Mouse (Mus musculus): Measurements from ENCODE around the gene Sart3. TPM values are rescaled to one million over a fixed set of nuclear protein-coding genes. Genes with fewer than 3 reads are reported as not detected.
"Not testable (repeated sequence)": the region's sequence is repeated elsewhere in the genome, so short reads cannot be mapped to it uniquely, and the experiment has no call there.

Sart3 gene
- polyA plus RNA-seq, 1 experiment from 2014 or later: 63.4 TPM

DNA sequence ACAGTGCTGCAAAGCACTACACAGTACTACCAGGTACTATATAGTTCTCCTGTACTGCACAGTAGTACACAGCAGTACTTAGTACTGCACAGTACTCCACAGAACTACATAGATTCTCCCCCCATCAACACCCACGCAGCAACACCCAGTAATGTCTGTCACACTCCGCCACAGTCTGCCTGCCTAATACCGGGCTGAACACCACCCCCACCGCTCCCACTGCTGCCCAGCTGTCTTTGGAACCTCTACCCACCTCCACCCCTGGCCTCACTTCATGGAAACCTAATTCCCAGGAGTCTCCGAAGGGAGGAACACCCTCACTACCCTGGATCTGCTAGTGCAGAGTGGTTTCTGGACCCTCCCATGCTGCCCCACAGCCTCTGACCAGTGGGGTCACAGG, 8.5 kb upstream of the Sart3 start:
- DNase-seq (ENCODE audit: low read depth, low spot score): no peak
- TF ChIP-seq CTCF (IDR thresholded peaks at IDR 0.05): no peak
- ChIA-PET CTCF (no interaction called here), POLR2A (no interaction called here)
- ATAC-seq: no peak
- in situ Hi-C loops (cut with MboI; ENCODE audit: low pct_unique_long_range_greater_than_20kb): no loop called here
- H3K27me3 ChIP-seq: no peaks in the 10 kb centered on the region

DNA sequence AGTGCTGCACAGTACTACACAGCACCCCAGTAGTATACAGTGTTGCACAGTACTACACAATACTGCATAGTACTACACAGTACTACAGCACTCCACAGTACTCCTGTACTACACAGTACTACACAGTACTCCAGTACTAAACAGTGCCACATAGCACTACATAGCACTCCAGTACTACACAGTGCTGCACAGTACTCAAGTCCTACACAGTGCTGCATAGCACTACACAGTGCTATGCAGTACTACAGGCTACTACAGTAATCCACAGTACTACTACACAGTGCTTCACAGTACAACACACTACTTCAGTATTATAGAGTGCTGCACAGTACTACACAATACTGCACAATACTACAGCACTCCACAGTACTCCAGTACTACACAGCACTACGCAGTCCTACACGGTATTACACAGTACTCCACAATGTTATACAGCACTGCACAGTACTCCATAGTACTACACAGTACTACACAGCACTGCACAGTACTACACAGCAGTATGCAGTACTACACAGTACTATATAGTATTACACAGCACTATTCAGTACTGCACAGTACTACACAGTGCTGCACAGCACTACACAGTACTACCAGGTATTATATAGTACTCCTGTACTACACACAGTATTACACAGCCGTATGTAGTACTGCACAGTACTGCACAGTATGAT, 7.9 kb upstream of the Sart3 start:
- ATAC-seq (no peak), DNase-seq (ENCODE audit: low read depth, low spot score) (no peak)
- POLR2A ChIA-PET: no interaction called here
- in situ Hi-C loops (cut with MboI; ENCODE audit: low pct_unique_long_range_greater_than_20kb): no loop called here
- H3K27me3 ChIP-seq: no peaks in the 10 kb centered on the region
- no peak for TF ChIP-seq CTCF (IDR thresholded peaks at IDR 0.05)
- CTCF ChIA-PET: no interaction called here

DNA sequence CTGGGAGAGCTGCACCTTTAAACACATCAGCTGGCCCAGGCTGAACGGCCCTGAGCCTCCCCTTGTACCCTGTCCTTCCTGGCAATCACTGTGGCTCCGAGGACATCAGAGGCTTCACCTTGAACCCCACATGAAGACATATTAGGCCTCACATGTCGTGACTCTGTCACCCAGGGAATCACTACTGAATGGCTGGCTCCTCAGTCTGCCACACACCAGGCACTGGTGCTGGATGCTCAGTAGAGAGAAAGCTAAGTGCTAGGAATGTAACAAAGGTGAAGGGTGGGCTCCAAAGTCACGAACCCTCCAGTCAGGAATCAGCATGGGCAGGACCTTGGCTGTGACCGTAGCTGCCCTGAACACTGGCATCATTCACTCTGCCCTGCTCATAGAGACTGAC, 7.3 kb upstream of the Sart3 start:
- in situ Hi-C loops (cut with MboI; ENCODE audit: low pct_unique_long_range_greater_than_20kb): loop anchor here (5.0 kb wide), 1 partner anchor 33 kb away; no protein-coding TSS in a partner anchor
- TF ChIP-seq CTCF (IDR thresholded peaks at IDR 0.05): no peak
- ChIA-PET POLR2A (no interaction called here), CTCF (no interaction called here)
- ATAC-seq (no peak), DNase-seq (ENCODE audit: low read depth, low spot score) (no peak)
- no peaks in the 10 kb centered on the region for H3K27me3 ChIP-seq

DNA sequence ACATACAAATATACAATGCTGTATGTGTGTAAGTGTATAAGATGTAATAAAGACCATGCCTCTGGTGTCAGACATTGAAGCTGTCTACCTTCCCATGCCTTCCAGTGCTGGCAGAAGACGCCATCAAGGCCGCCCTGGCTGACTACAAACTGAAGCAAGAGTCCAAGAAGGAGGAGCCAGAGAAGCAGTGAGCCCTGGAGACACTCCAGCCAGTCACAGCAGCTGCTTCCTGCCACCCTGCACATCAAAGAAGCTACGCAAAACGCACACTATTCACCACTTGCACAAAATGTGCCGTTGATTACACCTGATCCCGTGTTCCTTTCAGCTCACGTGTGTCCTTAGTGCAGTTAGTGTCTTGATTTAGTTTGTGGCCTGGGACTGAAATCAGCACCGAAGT, 5.4 kb upstream of the Sart3 start:
- ATAC-seq; POLR2A ChIA-PET; H3K27me3 ChIP-seq; DNase-seq (ENCODE audit: low read depth, low spot score): not testable (repeated sequence)
- in situ Hi-C loops (cut with MboI; ENCODE audit: low pct_unique_long_range_greater_than_20kb): loop anchor here (5.0 kb wide), 1 partner anchor 35 kb away; no protein-coding TSS in a partner anchor
- CTCF ChIA-PET: interaction anchor here (1.3 kb wide), 1 partner anchor 34 kb away, joined by 4 read pairs; no protein-coding TSS in a partner anchor

DNA sequence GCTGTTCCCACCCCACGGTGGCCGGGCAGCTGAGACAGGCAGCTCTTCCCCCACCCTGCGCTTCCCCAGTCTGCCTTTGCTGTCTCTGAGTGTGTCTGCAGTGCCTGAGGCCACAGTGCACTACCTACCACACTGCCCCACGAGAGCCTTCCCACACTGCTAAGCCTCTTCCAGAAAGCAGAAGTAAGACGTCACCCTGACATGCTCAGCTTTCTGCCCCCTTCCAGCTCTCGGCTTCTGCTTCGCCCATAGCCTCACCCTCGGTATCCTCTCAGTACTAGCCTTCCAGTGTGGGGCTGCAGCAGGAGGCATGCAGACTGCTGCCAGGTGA, 4.6 kb upstream of the Sart3 start:
- H3K27me3 ChIP-seq: no peaks in the 10 kb centered on the region
- DNase-seq (ENCODE audit: low read depth, low spot score): no peak
- no peak for TF ChIP-seq CTCF (IDR thresholded peaks at IDR 0.05)
- CTCF ChIA-PET: interaction anchor here (1.0 to 4.7 kb wide), 3 partner anchors 35 to 270 kb away, joined by 3 to 41 read pairs (median 4); no protein-coding TSS in a partner anchor
- no peak for ATAC-seq
- POLR2A ChIA-PET: no interaction called here
- in situ Hi-C loops (cut with MboI; ENCODE audit: low pct_unique_long_range_greater_than_20kb): loop anchor here (5.0 kb wide), 1 partner anchor 35 kb away; no protein-coding TSS in a partner anchor

DNA sequence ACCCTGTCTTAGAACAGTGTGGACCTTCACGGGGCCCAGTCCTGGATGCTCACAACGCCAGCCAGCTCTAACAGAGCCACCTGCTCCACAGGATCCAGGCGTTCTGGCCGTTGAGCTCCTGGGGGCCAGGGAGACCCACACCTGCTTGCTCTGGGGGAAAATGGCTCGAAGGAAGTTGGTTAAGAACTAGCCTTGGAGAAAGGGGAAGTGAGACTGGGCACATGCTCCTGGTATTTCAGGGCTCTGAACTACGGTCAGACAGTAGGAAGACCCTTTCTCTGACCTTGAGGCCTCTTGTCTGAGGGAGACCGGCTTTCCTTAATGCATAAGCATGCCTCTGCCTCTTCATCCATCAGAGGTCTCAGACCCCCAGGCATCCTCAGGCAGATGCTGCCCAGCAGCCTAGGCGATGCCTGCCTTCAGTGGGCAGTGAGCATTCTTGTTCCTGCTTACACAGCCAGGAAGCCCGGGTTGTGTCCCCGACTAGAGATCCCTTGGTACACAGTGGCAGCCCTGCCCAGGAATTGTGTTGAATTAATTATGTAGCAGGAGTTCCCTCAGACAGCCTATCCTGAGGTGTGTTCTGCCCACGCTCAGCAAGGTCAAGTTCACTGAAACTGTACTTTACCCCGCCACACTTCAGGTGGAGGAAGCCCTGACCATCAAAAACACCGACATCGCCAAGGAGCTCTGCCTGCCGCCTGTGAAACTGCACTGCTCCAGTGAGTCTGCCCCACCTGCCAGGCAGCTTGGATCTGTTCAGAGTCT, 4.0 kb upstream of the Sart3 start:
- H3K27me3 ChIP-seq: no peaks in the 10 kb centered on the region
- ChIA-PET POLR2A (interaction anchor here (2.0 kb wide), 1 partner anchor 38 kb away, joined by 8 read pairs; no protein-coding TSS in a partner anchor), CTCF (interaction anchor here (1.0 to 4.7 kb wide), 4 partner anchors 13 to 270 kb away, joined by 3 to 41 read pairs (median 3); no protein-coding TSS in a partner anchor)
- no peak for ATAC-seq
- no peak for TF ChIP-seq CTCF (IDR thresholded peaks at IDR 0.05)
- DNase-seq (ENCODE audit: low read depth, low spot score): no peak
- in situ Hi-C loops (cut with MboI; ENCODE audit: low pct_unique_long_range_greater_than_20kb): loop anchor here (5.0 kb wide), 1 partner anchor 36 kb away; no protein-coding TSS in a partner anchor

DNA sequence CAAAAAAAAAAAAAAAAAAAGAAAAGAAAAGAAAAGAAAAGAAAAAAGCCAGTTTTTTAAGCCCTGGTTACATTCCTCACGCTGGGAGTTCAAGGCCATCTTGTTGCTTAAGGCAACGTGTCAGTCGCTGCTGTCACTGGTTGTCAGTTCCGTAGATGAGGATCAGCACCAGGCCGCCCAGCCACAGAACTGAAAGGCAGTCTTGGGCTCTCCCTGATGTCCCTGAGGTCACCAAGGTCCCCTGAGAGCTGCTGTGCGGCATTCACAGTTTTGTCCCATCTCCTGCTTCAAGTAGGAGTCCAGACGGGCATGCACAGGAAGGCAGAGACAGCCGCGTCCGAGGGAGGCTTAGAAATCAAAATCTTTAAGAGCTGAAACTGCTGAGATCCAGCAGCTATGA, 3.3 kb upstream of the Sart3 start:
- ChIA-PET CTCF (interaction anchor here (1.2 to 4.7 kb wide), 5 partner anchors 8 to 179 kb away, joined by 3 to 41 read pairs (median 16); no protein-coding TSS in a partner anchor), POLR2A (interaction anchor here (0.5 to 2.0 kb wide), 3 partner anchors 39 to 100 kb away, joined by 3 to 8 read pairs (median 3); no protein-coding TSS in a partner anchor)
- in situ Hi-C loops (cut with MboI; ENCODE audit: low pct_unique_long_range_greater_than_20kb): loop anchor here (5.0 kb wide), 1 partner anchor 37 kb away; no protein-coding TSS in a partner anchor
- no peaks in the 10 kb centered on the region for H3K27me3 ChIP-seq
- ATAC-seq (no peak), DNase-seq (ENCODE audit: low read depth, low spot score) (no peak)
- TF ChIP-seq CTCF (IDR thresholded peaks at IDR 0.05): no peak

DNA sequence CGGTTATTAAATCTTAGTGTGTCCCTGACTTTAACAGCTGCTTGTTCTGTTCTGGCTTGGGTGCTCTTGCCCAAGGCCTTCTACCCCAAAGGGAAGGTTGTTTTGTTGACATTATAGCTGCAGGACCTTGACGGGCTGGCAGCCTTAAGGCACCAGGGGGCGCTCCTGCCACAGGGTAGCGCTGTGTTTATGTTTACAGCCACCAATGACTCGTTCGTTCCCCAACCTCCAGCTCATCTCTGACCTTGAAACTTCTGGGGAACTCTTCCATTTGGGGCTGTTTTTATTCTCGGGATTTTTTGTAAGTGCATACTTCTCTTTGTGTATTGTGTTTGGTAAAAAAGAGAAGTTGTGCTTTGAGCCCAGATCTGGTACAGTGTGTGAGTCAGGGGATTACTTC, 1.4 kb upstream of the Sart3 start:
- ATAC-seq: no peak
- DNase-seq (ENCODE audit: low read depth, low spot score): peak; percentile 61
- POLR2A ChIA-PET: interaction anchor here (0.6 to 1.0 kb wide), 3 partner anchors 42 to 181 kb away, joined by 3 read pairs; no protein-coding TSS in a partner anchor
- TF ChIP-seq CTCF (IDR thresholded peaks at IDR 0.05): no peak
- CTCF ChIA-PET: interaction anchor here (0.6 to 4.7 kb wide), 22 partner anchors 10 to 273 kb away, joined by 3 to 41 read pairs (median 4); no protein-coding TSS in a partner anchor
- in situ Hi-C loops (cut with MboI; ENCODE audit: low pct_unique_long_range_greater_than_20kb): loop anchor here (5.0 to 25.0 kb wide), 2 partner anchors 159 to 1461 kb away; no protein-coding TSS in a partner anchor
- no peaks in the 10 kb centered on the region for H3K27me3 ChIP-seq

DNA sequence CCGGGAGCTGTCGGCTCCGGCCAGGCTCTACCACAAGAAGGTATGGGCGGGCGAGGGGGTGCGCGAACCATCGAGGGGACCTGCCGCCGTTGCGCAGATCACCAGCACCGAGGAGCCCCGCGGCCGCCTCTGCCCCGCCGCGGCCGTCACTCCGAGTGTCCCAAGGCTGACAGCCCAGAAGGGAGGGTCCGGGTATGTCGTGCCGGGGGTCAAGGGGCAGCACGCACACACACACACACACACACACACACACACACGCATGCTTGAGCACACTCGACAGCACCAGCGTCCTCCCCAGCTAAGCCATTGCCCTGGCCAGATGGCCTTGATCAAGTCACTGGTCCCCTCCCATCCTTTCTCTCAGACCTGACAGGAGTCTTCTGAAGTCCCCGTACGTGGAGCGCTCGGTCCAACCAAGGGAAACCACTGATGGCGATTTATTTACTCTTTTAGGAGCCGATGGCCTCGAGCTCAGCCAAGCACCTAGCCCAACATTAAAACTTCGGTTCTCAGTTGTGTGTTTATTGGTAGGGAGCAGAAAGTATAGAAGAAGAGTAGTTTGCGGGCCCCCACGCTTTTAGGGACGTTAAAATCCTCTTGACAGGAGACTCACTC, 702 bp upstream of the Sart3 start:
- no peak for DNase-seq (ENCODE audit: low read depth, low spot score)
- H3K27me3 ChIP-seq: no peaks in the 10 kb centered on the region
- no peak for ATAC-seq
- ChIA-PET CTCF (interaction anchor here (0.6 to 4.7 kb wide), 18 partner anchors 9 to 274 kb away, joined by 3 to 41 read pairs (median 4); no protein-coding TSS in a partner anchor), POLR2A (interaction anchor here (0.6 to 1.0 kb wide), 2 partner anchors 60 to 181 kb away, joined by 3 read pairs; no protein-coding TSS in a partner anchor)
- no peak for TF ChIP-seq CTCF (IDR thresholded peaks at IDR 0.05)
- in situ Hi-C loops (cut with MboI; ENCODE audit: low pct_unique_long_range_greater_than_20kb): loop anchor here (5.0 to 25.0 kb wide), 2 partner anchors 159 to 1461 kb away; no protein-coding TSS in a partner anchor

All from Patski (cell line).